Mouse (Mus musculus) adrenal gland, postnatal 25 days (tissue): ENCODE data around the gene St3gal4. TPM values are rescaled to one million over a fixed set of nuclear protein-coding genes. Genes with fewer than 3 reads are reported as not detected.

Experiments
- DNase-seq: peaks from one replicate; pipeline ENCODE4 v3.0.0; 2021; ENCODE audit warnings: mixed read lengths
- total RNA-seq: library from RNA; stranded (reverse); gene quantifications from 2 replicates; pipeline ENCODE4 v1.2.3, GENCODE M21; 2021

The St3gal4 gene
- total RNA-seq, 1 experiment from 2014 or later = 39.8 TPM

- DNase-seq = no peak
Measured at GRCm38 (mm10) chr9:35048449-35048848, 70.6 kb downstream of the St3gal4 start.

- DNase-seq = peak; percentile 42
Measured at GRCm38 (mm10) chr9:35045756-35046155, 73.3 kb downstream of the St3gal4 start.

- peak; percentile 35 for DNase-seq
Measured at GRCm38 (mm10) chr9:35045031-35045531, 74.0 kb downstream of the St3gal4 start.

GRCm38 (mm10) chr9:35044458-35044857 is 74.6 kb downstream of the St3gal4 start:
- DNase-seq = peak; percentile 50

GRCm38 (mm10) chr9:35043619-35044018 is 75.4 kb downstream of the St3gal4 start:
- no peak for DNase-seq

- no peak for DNase-seq
Measured at GRCm38 (mm10) chr9:35041493-35041892, 77.6 kb downstream of the St3gal4 start.

GRCm38 (mm10) chr9:35039846-35040245 is 79.2 kb downstream of the St3gal4 start:
- DNase-seq = no peak

- peak; percentile 37 for DNase-seq
Measured at GRCm38 (mm10) chr9:35038922-35039586, 80.0 kb downstream of the St3gal4 start.

GRCm38 (mm10) chr9:35035074-35035473 is 84.0 kb downstream of the St3gal4 start:
- DNase-seq = no peak

GRCm38 (mm10) chr9:35032457-35032856 is 86.6 kb downstream of the St3gal4 start:
- no peak for DNase-seq

GRCm38 (mm10) chr9:35030823-35031222 is 88.2 kb downstream of the St3gal4 start:
- DNase-seq = peak; percentile 31

- DNase-seq = no peak
Measured at GRCm38 (mm10) chr9:35027382-35027997, 91.6 kb downstream of the St3gal4 start.

- no peak for DNase-seq
Measured at GRCm38 (mm10) chr9:35026897-35027311, 92.2 kb downstream of the St3gal4 start.

GRCm38 (mm10) chr9:35026311-35026710 is 92.8 kb downstream of the St3gal4 start:
- no peak for DNase-seq

GRCm38 (mm10) chr9:35024591-35025496 is 94.2 kb downstream of the St3gal4 start:
- no peak for DNase-seq

- DNase-seq = no peak
Measured at GRCm38 (mm10) chr9:35021744-35022143, 97.3 kb downstream of the St3gal4 start.

GRCm38 (mm10) chr9:35020015-35020653 is 98.9 kb downstream of the St3gal4 start:
- DNase-seq = no peak

- no peak for DNase-seq
Measured at GRCm38 (mm10) chr9:35019372-35019771, 99.7 kb downstream of the St3gal4 start.

GRCm38 (mm10) chr9:35018056-35018455 is 101.0 kb downstream of the St3gal4 start:
- no peak for DNase-seq

- DNase-seq = no peak
Measured at GRCm38 (mm10) chr9:35017563-35017962, 101.5 kb downstream of the St3gal4 start.

GRCm38 (mm10) chr9:35016762-35017161 is 102.3 kb downstream of the St3gal4 start:
- no peak for DNase-seq

- no peak for DNase-seq
Measured at GRCm38 (mm10) chr9:35007697-35008341, 111.2 kb downstream of the St3gal4 start.
